Mouse (Mus musculus) stomach, embryonic 15.5 days (tissue): ENCODE data around the gene Frem2. TPM values are rescaled to one million over a fixed set of nuclear protein-coding genes. Genes with fewer than 3 reads are reported as not detected.

Experiments used
- ATAC-seq: fragments of 200-750 bp; cut with Nextera tagmentation; 2 replicates; pipeline ENCODE4 v1.8.0; 2017; ENCODE audit warnings: low read depth, moderate number of reproducible peaks, moderate TSS enrichment; ENCODE audit not compliant: insufficient read depth, low FRiP score
- H3K27ac ChIP-seq: fragments of 300-500 bp; sonication (generic); 2 replicates; pipeline ENCODE4 v1.5.1; 2015; ENCODE audit warnings: mild to moderate bottlenecking, inconsistent platforms
- H3K27me3 ChIP-seq: fragments of 300-500 bp; sonication (generic); replicated peaks from 2 replicates; pipeline ENCODE4 v1.6.1; 2015; ENCODE audit warnings: inconsistent platforms
- H3K36me3 ChIP-seq: fragments of 300-500 bp; sonication (generic); 2 replicates; pipeline ENCODE4 v1.6.1; 2015; ENCODE audit warnings: inconsistent platforms
- H3K4me1 ChIP-seq: fragments of 300-500 bp; sonication (generic); 2 replicates; pipeline ENCODE4 v1.6.1; 2015; ENCODE audit warnings: inconsistent platforms
- H3K4me2 ChIP-seq: fragments of 300-500 bp; sonication (generic); 2 replicates; pipeline ENCODE4 v1.6.1; 2015; ENCODE audit warnings: mild to moderate bottlenecking, inconsistent platforms
- H3K4me3 ChIP-seq: fragments of 300-500 bp; sonication (generic); replicated peaks from 2 replicates; pipeline ENCODE4 v1.5.1; 2015; ENCODE audit warnings: inconsistent platforms
- H3K9ac ChIP-seq: fragments of 300-500 bp; sonication (generic); 2 replicates; pipeline ENCODE4 v1.6.1; 2015; ENCODE audit warnings: inconsistent platforms
- H3K9me3 ChIP-seq: fragments of 300-500 bp; sonication (generic); 2 replicates; pipeline ENCODE4 v1.6.1; 2016; ENCODE audit warnings: inconsistent platforms
- WGBS: fragments of 180-500 bp; shearing (Covaris S2); methylation state at CpG from one replicate; pipeline ENCODE4 v1.1.7; 2015; 5-methylcytosine and 5-hydroxymethylcytosine counted together
- polyA plus RNA-seq: library from polyadenylated mRNA; unstranded; fragments of >200 nt; fragmentation: Nextera tagmentation; extraction: Ambion mirVana; gene quantifications from 2 replicates; pipeline ENCODE4 v1.2.1, GENCODE M21; 2015

The Frem2 gene
- 11.6 and 12.0 TPM in 2 replicates for polyA plus RNA-seq

DNA sequence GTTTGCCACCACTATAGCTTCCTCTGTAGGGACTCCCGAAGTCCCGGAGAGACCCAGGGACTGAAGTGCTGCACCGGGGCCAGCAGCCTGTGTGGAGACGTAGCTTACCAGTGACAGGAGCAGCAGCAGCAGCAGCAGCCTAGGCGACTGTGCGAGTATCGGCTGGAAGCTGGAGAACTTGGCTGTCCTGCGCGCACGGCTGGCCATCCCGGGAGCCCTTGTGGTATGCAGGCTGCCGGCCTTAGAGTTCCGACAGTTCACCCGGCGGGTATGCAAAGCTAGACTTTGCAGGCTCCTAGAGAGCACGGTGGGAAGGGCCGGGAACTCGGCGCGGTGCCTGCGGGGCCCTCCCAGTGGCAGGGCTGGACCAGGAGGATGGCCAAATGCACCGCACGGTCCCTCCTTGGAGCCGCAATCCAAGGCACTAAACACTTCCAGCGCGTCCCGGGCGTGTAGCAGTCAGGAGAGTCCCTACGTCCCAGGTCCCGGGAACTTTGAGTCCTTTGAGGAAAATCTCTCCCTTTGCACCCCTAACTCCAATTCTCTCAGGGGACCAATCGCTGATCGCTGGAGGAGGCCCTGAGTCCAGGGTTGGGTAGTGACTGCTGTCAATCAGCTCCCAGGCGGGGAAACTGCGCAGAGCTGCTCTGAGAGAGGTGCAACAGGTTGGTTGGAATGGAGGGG is at the start of gene Frem2:
Gene Frem2, minus strand, starts transcription at position 478 of the 684 bp plus-strand sequence.
- Histone ChIP-seq H3K27me3 (no peaks in the 10 kb centered on the region), H3K9ac (peak within 1 kb of the TSS; percentile 12), H3K4me1 (0 out of 2 replicates have a peak, but pooled peaks cover 10% of the 10 kb centered on the region), H3K36me3 (peaks cover 29% of the 10 kb centered on the region), H3K27ac (peak within 1 kb of the TSS; percentile 86), H3K9me3 (0 out of 2 replicates have a peak, but pooled peaks cover 4% of the 10 kb centered on the region), H3K4me3 (peak within 1 kb of the TSS; percentile 60), H3K4me2 (peak within 1 kb of the TSS; percentile 90)
- peak; percentile 93 for ATAC-seq
- under 1% methylated on average over 34 of the region's 34 CpGs for WGBS

DNA sequence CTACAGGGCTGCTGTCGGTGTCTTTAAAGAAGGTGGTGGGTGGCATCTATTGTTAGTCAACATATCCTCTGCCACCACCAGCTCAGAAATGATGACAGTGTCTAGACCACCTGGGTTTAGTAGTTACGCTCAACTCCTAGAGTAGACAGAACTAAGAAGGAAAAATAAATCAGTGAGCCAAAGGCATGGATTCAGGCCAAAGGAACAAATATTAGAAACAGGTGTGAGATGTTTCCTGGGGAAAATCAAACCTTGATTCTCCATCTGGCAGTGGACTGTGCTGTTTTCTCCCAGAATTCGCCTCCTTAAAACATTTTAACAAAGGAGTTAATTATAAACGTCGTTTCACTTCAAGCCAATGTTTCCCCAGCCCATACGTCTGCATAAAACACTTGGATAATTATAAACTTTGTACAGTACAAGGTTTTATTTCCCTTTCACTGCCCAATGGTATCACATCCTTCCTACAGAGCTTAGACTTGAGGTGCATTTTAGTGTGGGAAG is 48.9 kb upstream of the Frem2 start:
- no peak overlapping the region for H3K9ac ChIP-seq
- no peaks in the 10 kb centered on the region for H3K27me3 ChIP-seq
- no peaks in the 10 kb centered on the region for H3K4me1 ChIP-seq
- H3K27ac ChIP-seq = no peak overlapping the region
- H3K36me3 ChIP-seq = no peaks in the 10 kb centered on the region
- H3K9me3 ChIP-seq = no peaks in the 10 kb centered on the region
- H3K4me3 ChIP-seq = no peak overlapping the region
- WGBS = 47% methylated on average over 6 of the region's 6 CpGs
- H3K4me2 ChIP-seq = no peak overlapping the region
- ATAC-seq = no peak

DNA sequence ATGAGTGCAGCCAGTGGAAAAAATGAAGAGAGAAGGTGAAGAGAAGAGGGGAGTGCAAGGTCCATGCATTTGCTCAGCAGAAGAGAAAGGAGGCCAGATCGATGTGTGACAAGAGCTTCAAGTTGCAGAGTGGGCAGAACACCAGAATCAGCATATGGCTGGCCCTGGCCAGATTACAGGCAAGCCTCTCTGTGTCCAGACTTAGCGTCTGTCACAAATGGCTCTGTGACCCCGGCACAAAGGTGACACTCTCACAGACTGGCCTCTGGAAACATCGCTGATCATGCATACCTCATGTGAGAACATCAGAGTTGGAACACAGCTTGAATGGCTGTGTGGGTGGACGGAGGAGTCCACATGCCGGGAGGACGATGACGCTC is 46.0 kb upstream of the Frem2 start:
- Histone ChIP-seq H3K27ac (no peak overlapping the region), H3K9ac (no peak overlapping the region), H3K4me3 (no peak overlapping the region), H3K36me3 (no peaks in the 10 kb centered on the region), H3K9me3 (no peaks in the 10 kb centered on the region), H3K4me1 (no peaks in the 10 kb centered on the region), H3K4me2 (no peak overlapping the region), H3K27me3 (no peaks in the 10 kb centered on the region)
- WGBS = 67% methylated on average over 8 of the region's 8 CpGs
- ATAC-seq = no peak

DNA sequence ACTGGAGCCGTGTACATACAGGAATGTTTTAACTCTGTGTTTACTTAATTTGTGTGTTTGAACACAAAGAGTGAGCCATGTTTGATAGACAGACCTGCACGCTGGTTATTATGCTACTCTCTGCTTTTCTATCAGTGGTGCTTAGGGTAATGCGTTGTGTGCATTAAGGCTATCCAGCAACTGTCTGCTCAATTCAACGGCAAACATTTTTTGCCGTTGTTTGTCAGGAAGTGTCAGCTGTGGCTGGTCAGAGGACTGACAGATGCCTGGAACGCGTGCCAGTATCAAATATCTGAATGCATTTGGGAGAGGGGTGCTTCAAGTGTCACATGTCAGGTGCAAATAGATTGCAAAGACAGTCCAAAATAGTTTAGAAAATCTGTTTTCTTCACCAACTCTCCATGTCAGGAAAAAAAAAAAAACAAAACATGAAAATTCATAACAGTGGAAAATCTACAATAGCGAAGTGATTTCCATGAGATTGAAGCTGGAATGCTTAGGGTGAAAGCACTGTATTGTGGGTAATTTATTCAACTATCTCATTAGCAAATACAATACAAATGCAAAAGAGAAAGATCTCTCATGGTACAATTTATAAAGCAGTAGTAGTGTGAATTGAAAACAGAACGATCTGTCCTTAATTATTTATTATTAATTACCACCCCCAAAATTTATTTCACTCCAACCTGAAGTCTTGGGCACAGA is 45.4 kb upstream of the Frem2 start:
- H3K9ac ChIP-seq = no peak overlapping the region
- no peak for ATAC-seq
- H3K4me2 ChIP-seq = no peak overlapping the region
- no peaks in the 10 kb centered on the region for H3K4me1 ChIP-seq
- 34% methylated on average over 9 of the region's 9 CpGs for WGBS
- no peak overlapping the region for H3K27ac ChIP-seq
- H3K9me3 ChIP-seq = no peaks in the 10 kb centered on the region
- H3K36me3 ChIP-seq = no peaks in the 10 kb centered on the region
- H3K4me3 ChIP-seq = no peak overlapping the region
- H3K27me3 ChIP-seq = no peaks in the 10 kb centered on the region

DNA sequence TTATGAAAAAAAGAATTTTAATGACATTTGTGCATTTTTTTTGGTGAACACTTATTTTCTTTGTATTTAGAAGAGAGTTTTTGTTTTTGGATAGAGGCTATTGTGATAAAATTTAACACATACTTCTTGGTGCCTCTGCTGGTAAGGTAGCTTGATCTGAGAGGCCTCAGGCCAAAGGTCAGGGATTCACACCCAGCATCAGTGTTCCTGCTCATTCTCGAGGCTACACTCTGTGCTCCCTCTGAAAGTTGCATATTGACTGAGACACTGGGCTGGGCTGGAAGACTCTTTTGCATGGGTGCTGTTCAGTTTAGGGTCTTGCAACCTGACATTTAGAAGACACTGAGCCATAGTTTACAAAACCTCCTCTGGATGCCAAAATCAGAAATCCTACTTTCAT is 44.8 kb upstream of the Frem2 start:
- ATAC-seq = no peak
- H3K27ac ChIP-seq = no peak overlapping the region
- H3K27me3 ChIP-seq = no peaks in the 10 kb centered on the region
- H3K36me3 ChIP-seq = no peaks in the 10 kb centered on the region
- H3K4me2 ChIP-seq = no peak overlapping the region
- no peak overlapping the region for H3K4me3 ChIP-seq
- H3K9ac ChIP-seq = no peak overlapping the region
- no peaks in the 10 kb centered on the region for H3K9me3 ChIP-seq
- no peaks in the 10 kb centered on the region for H3K4me1 ChIP-seq
- WGBS = 46% methylated on average over 1 of the region's 1 CpGs

DNA sequence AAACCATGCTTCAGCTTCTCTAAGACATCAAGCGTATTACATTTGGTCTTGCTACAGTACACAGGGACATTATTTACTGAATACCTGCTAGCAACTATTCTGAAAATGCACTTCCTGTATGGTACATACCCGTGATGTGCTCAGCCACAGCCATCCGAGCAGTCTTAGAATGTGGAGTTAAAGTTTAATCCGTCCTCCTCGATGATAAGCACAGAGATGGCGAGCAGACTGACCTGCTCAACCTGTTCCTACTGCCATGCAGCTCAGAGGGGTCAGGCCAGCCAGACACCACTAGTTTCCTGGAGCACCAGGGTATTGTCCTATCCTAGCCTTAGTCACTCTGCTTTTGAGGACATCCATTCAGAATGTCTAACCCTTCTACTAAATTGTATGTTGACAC is 30.6 kb upstream of the Frem2 start:
- Histone ChIP-seq H3K4me3 (no peak overlapping the region), H3K27ac (peak overlapping the region; percentile 44; the same call in 1 of the 2 replicates), H3K9ac (no peak overlapping the region), H3K4me1 (no peaks in the 10 kb centered on the region), H3K36me3 (no peaks in the 10 kb centered on the region), H3K4me2 (no peak overlapping the region), H3K9me3 (no peaks in the 10 kb centered on the region), H3K27me3 (no peaks in the 10 kb centered on the region)
- ATAC-seq = peak; percentile 97
- WGBS = 55% methylated on average over 6 of the region's 6 CpGs

DNA sequence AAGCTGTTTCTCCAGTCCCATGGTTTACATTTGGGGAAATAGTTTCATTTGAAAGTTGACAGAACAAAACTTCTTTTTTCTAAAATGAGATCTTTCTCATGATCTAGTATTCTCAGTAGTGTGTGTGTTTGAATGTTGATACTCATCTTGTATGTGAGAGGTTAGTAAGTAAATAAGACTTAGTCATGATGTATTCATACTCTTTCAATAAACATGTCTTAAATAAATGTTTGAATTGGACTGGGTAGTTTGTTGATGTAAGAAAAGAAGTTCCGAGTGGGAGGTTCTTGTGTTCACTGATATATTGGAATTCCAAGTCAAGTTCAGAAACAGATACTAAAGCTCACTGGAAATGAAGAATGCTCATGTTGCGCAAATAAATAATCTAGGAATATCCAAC is 25.1 kb upstream of the Frem2 start:
- 52% methylated on average over 2 of the region's 2 CpGs for WGBS
- Histone ChIP-seq H3K4me1 (0 out of 2 replicates have a peak, but pooled peaks cover 3% of the 10 kb centered on the region), H3K4me3 (no peak overlapping the region), H3K27me3 (no peaks in the 10 kb centered on the region), H3K27ac (no peak overlapping the region), H3K9me3 (no peaks in the 10 kb centered on the region), H3K36me3 (no peaks in the 10 kb centered on the region), H3K4me2 (no peak overlapping the region), H3K9ac (no peak overlapping the region)
- ATAC-seq = no peak

DNA sequence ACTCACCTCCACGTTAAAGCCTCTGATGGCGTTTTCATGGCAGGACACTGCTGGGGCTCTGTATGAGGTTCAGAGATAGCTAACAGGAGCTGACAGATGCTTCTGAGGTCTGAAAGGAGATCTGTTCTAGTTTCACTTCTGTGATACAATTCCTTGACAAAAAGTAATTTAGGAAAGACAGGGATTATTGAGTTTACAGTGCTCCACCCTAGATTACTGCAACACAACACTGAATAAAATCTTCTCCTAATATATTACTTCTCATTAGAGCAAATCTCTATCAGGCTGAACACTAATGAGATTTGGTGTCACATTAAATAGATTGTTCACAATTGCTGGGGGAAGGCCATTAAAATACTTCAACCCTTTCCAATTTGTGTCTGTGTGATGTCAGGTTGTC is 23.7 kb upstream of the Frem2 start:
- Histone ChIP-seq H3K4me3 (no peak overlapping the region), H3K36me3 (no peaks in the 10 kb centered on the region), H3K9me3 (no peaks in the 10 kb centered on the region), H3K27me3 (no peaks in the 10 kb centered on the region), H3K4me2 (no peak overlapping the region), H3K9ac (no peak overlapping the region), H3K27ac (no peak overlapping the region), H3K4me1 (0 out of 2 replicates have a peak, but pooled peaks cover 3% of the 10 kb centered on the region)
- no peak for ATAC-seq
- WGBS = 53% methylated on average over 2 of the region's 2 CpGs

DNA sequence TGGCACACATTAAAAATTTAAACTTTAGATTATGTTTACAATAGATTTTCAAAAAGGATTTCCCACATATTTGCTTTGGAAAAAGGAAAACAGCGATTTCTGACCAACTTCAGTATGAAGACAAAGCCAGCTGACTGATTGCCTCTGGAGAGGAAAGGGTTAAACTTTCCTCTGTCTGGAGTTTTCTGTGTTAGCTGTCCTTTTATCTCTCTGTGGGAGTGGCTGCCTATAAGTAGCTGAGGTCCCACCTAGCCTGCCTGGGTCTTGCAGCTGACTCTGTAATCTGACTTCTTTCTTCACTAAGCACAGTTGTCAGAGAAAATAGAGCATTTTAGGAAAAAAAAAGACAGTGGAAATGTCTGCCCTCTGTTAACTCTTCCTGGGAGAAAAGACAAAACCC is 17.1 kb upstream of the Frem2 start:
- Histone ChIP-seq H3K9ac (no peak overlapping the region), H3K27ac (no peak overlapping the region; the same call in 1 of the 2 replicates), H3K36me3 (no peaks in the 10 kb centered on the region), H3K9me3 (no peaks in the 10 kb centered on the region), H3K27me3 (no peaks in the 10 kb centered on the region), H3K4me1 (0 out of 2 replicates have a peak, but pooled peaks cover 3% of the 10 kb centered on the region), H3K4me3 (no peak overlapping the region), H3K4me2 (no peak overlapping the region)
- peak; percentile 71; the same call in 1 of the 2 replicates for ATAC-seq
- WGBS = 13% methylated on average over 1 of the region's 1 CpGs

DNA sequence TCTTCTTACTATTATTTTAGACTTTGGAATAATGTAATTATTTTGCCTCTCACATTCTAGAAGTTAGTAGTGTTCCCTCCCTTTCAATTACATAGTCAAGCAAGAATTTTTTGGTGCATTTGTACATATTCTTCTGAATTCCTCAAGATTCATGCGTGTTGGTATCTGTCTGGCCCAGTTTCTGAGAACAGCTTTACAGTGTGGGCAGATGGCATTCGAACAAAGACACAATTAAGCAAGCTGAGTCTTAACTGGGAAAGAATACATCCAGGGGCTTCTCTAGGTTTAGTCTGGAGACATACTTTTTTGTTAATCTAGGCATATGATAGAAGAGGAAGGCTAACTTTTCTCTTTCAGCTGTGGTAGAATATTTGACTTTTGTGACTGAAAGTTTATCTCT is 12.6 kb upstream of the Frem2 start:
- H3K4me3 ChIP-seq = no peak overlapping the region
- H3K9ac ChIP-seq = no peak overlapping the region
- WGBS = 76% methylated on average over 2 of the region's 2 CpGs
- H3K4me1 ChIP-seq = 0 out of 2 replicates have a peak, but pooled peaks cover 3% of the 10 kb centered on the region
- H3K27ac ChIP-seq = no peak overlapping the region
- H3K4me2 ChIP-seq = no peak overlapping the region
- H3K27me3 ChIP-seq = no peaks in the 10 kb centered on the region
- no peak for ATAC-seq
- H3K36me3 ChIP-seq = no peaks in the 10 kb centered on the region
- no peaks in the 10 kb centered on the region for H3K9me3 ChIP-seq

DNA sequence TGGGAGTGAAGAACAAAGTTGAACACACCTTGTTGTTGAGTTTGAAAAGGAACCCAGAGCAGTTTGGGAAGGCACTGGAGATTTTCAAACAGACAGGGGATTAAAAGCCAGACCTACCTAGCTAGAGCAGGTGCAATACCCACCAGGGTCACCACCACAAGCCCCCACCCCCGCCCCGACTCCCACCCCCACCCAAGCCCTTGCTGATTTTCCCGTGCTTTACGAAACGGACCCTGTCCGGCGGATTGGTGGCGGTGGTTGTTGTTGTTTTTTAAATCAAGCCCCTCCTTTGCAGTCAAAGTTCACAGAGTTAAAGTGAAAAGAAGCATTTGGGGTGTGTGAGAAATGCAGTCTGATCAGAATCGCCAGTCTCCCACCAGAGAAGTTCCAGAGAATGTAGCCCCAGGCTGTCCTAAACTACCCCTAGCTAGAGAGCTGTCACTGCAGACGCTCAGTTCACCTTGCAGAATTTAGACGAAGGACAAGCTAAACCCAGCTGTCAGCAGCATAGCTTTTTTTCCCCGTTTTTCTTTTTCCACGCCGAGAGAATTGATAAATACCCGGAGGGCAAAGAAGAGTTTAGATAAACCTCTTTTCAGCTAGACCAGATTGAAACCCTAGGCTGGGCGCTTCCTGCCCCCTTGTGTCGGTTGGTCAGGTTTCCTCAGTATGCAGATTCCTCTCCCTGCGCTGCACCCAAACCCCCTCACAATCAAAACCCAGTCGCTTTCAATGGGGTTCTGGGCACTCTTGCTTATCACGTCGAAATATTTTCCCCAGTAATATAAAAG is 784 bp upstream of the Frem2 start:
- 1% methylated on average over 21 of the region's 21 CpGs for WGBS
- Histone ChIP-seq H3K9me3 (0 out of 2 replicates have a peak, but pooled peaks cover 4% of the 10 kb centered on the region), H3K4me3 (peak overlapping the region; percentile 60), H3K27me3 (no peaks in the 10 kb centered on the region), H3K36me3 (peaks cover 25% of the 10 kb centered on the region), H3K4me1 (0 out of 2 replicates have a peak, but pooled peaks cover 10% of the 10 kb centered on the region), H3K9ac (no peak overlapping the region), H3K27ac (peak overlapping the region; percentile 31; the same call in 1 of the 2 replicates), H3K4me2 (peak overlapping the region; percentile 90)
- no peak for ATAC-seq
